Mouse (Mus musculus): ENCODE results near the gene Gm21776. TPM values are rescaled to one million over a fixed set of nuclear protein-coding genes. Genes with fewer than 3 reads are reported as not detected.
"Not testable (repeated sequence)": the region's sequence is repeated elsewhere in the genome, so short reads cannot be mapped to it uniquely, and the experiment has no call there.

Gm21776 gene
- polyA plus RNA-seq (2014; fragmentation: Nextera tagmentation; extraction: Ambion mirVana): not detected in 2 replicates

DNA sequence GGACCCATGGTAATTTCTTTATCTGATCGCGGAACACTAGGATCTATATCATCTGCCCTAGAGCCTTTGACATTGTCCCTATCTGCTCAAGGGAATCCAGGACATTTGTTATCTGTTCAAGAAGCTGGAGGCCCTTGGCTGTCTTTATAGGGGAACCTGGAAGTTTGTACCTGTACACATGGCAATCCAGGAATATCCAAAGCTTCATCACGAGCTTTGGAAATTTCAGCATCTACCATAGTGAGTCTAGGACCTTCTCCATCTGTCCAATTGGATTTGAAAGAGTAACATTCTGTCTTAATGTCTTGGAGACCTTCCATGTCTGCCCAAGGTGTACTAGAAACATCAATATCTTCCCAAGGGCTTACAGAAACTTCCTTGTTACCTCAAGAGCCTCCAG is at the start of gene Gm21776:
Gene Gm21776, plus strand, starts transcription at position 301 of the 400 bp plus-strand sequence.
- WGBS: no CpG with 5 or more reads among the region's 3 CpGs
- not testable (repeated sequence) for ATAC-seq (ENCODE audit: low FRiP score); DNase-seq (ENCODE audit: low spot score, missing footprints); H3K9ac ChIP-seq (ENCODE audit: low read length); H3K27me3 ChIP-seq (ENCODE audit: control insufficient read depth, insufficient read depth, low read length); H3K4me3 ChIP-seq (ENCODE audit: low read depth, low read length); H3K9me3 ChIP-seq (ENCODE audit: control insufficient read depth, low read length); H3K27ac ChIP-seq (ENCODE audit: low read depth, low read length); H3K36me3 ChIP-seq (ENCODE audit: control insufficient read depth, insufficient read depth, low read length); H3K4me1 ChIP-seq (ENCODE audit: control insufficient read depth, insufficient read depth, low read length); H3K4me2 ChIP-seq
